Mouse (Mus musculus) spleen, adult 12 weeks (tissue): ENCODE measurements around the gene Foxk1.

ENCODE experiments used
- DNase-seq: peaks from one replicate; pipeline ENCODE4 v3.0.0; 2022; ENCODE audit warnings: low spot score

Foxk1 gene

DNA sequence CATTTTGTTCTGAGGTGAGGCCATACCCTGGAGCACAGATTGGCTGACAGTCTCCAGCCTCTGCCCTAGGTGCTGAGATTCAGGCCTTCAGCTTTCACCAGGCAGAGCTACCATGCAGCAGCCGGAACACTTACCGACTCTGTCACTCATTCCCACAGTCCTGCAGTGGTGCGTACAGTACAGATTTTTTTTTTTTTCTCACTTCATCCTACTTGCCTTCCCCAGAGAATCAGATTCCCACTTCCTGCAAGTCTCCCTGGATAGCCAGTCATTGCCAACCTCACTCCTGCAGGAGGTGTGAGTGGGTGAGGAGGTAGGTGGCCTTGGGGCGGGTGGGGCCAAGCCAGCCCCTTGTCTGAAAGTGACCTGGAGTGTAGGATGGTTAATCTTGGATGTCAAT lies 19.0 kb downstream of the Foxk1 start:
- DNase-seq = no peak

DNA sequence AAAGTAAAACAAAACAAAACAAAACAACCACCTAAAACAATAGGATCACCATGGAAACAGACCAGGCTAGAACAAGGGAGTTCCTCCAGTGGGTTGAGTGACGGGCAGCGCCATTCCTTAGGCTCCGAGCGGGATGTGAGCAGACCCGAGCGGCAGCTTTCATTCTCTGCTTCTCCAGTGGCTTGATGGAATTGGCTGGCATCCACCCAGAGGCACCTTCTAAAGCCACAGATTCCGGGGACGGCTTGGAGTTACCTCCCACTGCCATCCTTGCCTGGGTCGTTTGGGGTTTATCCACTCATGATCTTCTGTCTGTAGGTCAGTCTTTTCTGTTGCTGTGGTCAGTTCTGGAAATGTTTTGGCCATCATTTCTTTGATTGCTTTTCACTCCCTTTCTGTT lies 19.6 kb downstream of the Foxk1 start:
- DNase-seq = no peak

DNA sequence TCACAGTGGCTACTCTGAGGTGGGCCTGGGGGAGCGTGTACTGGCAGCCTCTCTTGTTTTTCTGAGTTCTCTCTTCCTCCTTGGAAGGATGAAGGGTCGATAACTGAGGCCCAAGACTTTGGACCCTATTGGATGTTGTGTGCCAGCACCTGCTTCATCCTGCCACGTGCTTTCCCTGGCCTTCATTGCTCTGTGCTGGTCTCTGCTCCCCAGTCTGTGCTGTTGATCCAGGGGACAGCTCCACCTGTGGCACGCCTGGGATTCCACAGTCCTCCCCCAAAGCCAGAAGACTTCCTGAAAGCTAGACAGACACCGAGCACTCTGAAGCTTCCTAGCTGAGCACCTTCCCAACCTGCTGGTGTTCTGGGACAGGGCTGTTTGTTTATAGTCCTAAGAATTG lies 20.6 kb downstream of the Foxk1 start:
- DNase-seq = no peak

DNA sequence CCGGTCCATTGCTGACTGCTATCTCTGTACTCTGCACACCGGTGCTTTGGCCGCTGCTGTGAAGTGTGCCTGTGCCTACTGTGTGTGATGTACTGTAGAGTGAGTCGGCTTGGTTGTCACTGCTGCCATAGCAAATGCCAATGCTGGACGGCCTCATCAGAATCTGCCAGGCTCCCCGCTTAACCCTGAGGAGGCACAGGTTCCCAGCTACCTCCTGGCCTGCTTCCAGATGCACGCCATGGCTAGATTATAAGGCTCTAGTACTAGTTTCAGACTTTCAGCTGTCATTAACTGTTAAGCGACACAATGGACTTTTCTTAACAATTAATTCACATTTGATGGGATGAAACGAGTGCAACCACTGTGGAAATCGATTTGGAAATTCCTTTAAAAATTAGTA lies 21.8 kb downstream of the Foxk1 start:
- no peak for DNase-seq

DNA sequence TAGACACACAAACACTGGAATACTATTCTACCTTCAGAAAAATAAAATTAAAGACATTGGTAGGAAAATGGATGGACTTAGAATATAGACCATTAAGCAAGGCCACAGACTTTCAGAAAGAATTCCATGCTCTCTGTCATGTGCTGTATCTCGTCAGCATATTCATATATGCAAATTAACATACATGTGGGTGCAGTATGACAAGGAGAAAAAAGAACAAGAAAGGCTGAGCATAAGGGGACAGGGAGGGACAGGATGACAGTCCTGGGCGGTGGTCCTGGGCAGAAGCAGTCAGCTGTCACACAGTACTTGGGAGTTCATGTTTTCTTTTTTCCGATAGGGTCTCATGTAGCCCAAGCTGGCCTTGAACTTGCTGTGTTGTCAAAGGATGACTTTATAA lies 22.4 kb downstream of the Foxk1 start:
- no peak for DNase-seq

DNA sequence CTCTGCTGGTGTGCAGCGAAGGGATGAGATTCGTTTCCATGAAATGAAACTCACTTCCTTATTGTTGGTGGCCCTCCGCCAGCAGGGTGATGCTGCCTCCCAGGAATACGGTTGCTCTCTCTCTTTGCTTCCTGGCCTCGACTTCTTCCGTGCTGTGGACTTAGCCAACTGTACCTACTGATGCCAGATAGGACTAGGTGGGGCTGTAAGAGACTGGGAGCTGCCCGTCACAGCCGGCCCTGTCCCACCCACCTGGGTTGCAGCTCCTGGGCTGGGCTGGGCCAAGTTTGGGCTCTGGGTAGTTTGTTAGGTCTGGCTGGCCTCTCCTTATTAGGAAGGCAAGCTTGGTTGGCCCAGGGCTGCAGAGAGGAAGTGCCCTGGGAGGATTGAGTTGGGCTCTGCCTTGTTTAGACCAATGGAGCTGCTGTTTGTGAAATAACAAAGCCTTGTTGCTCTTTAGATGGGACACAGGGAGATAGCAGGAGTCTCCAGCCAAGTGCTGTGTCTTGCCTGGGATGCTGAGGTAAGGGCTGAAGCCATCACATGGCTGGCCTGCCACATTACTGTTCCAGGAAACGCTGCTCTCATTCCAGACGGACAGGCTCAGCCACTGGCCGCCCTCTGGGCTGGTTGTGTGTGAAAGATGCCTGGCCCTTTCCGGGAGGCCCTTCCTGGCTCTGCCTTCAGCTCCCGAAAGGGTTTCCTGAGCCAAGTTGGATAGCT lies 23.5 kb downstream of the Foxk1 start:
- no peak for DNase-seq

DNA sequence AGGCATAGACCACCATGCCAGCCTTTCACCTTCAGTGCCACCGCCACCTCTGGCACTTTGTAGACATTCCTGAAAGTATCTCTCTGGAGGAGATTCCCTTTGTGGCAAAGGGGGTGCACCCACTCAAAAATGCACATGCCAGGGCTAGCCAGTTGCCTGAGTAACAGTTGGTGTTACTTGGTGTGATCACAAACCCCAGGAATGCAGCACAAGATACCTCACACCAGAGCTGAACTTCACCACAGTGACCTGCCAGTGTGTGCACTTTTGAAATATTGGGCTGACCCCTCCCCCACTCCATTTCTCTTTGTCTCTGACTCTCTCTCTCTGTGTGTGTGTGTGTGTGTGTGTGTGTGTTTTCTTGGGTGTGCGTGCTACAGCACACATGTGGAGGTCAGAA lies 25.2 kb downstream of the Foxk1 start:
- DNase-seq = no peak

DNA sequence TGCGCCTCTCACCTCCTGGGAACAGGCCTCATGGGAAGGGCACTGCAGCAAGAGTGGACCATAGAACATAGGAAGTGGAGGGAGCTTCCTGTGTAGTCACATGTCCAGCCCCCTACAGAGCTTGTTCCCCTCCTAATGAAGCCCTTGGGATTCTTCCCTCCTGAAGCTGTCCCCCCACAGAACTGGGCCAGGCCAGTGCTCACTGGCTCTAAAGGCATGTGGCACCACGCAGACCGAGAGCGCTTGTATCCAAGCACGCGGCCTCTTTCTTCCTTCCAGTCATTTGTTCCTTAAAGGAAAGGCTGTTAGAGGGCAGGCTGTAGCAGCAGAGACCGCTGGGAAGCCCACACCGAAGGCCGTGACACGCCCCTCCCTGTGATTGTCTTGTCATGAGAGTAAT lies 26.6 kb downstream of the Foxk1 start:
- no peak for DNase-seq

DNA sequence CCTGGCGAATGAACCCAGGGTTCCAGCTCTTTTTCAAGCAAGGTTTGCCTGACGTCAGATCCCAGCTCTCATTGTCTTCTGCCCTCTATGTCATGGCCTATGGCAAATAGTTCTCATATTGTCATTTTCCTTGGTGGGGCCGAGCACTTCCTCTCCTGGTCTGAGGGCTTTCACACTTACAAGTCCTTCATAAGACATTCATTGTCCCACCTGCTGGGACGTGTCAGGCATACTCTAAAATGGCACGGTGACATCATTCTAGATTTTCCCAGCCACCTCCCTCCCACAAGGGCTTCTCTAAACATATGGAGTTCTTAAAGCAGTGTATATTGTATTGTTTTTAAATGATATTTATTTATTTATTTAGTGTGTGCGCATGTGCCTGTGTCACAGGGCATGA lies 27.4 kb downstream of the Foxk1 start:
- DNase-seq = no peak

DNA sequence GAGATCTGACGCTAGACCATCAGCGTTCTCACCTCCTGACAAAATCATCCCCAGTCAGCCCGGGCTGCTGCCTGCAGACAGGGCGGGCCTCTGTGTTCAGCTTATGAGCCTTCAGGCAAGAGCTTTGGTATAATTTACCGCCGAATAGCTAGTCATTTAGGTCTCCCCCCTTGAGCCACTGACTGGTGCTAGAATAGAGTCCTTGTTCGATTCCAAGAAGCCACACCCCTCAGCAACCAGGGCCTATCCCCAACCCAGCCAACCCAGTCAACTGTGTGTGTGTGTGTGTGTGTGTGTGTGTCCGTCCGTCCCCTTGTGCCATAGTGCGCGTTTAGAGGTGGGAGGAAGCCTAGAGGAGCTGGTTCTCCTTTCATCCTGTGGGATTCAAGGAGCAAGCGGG lies 29.7 kb downstream of the Foxk1 start:
- DNase-seq = no peak

DNA sequence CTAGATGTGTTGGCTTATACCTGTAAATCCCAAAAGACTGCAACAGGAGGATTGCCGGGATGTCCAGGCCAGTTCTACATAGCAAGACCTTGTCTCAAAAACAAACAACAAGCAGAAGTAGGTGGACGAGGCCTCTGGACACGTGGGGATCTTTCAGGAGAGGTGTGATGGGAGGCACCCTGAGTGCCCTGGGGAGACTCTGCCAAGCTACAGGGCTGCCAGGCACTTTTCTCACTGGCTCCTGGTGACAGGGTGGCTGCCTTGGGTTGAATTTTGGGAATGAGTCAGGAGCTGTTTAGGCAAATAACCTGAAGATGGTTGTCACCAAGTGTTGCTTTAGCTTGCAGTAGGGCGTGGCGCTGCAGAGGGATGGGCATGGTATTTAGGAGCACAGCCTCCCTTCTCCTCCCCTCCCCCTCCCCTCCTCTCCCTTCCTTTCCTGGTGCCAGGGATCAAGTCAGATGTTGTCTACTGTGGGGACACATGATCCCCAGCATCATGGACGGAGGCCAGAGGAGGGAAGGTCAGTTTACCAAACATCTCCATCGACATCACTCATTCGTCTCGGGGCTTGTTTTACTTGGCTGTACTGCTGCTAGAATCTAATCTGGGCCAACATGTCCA lies 30.6 kb downstream of the Foxk1 start:
- no peak for DNase-seq

DNA sequence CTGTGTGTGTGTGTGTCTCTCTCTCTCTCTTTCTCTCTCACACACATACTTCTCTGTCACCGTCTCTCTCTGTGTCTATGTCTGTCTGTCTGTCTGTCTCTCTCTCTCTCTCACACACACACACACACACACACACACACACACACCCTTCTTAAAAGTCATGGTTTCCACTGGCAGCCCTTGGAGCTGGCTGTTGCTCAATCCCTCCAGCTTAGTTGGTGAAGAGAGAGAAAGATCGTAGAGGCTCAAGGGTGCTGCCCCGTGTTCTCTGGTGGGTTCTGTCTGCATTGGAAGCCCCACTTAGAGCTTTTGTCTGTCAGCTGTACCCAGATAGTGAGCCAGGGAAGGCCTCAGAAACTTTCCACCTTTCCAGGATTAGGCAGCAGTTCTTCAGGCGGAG lies 31.4 kb downstream of the Foxk1 start:
- DNase-seq = no peak

DNA sequence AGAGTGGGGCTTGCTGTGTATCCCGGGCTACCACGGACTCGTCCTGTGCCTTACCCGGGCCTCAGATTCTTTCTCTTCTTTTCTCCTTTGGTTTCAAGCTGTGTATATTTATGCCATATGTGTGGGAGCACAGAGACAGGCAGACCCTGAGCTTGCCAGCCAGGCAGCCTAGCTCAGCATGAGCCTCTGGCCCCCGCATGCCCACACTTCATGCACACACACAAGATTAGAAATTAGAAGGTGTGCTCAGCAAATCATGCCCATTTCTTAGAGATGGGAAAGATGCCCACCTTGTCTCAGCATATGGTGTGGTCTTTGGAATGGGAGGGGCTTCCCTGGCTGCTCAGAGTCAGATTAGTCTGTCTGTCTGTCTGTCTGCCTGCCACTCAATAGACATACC lies 32.8 kb downstream of the Foxk1 start:
- no peak for DNase-seq

DNA sequence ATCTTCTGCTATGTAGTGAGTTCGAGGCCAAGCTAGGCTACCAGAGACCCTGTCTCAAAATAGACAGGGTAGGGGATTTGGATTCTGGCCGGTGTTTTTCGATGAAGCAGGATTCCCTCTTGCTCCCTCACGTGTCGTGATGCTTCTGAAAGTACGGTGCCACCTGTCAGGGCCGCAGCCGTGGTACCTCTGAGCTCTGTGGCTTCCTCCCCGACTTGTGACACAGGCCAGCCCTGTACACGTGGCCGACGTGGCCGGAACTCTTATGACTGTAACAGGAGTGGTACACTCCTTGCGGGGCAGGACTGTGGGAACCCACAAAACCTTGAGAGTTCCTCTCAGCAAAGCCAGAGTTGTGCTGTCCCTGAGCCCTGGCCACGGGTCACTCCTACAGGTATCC lies 34.4 kb downstream of the Foxk1 start:
- DNase-seq = no peak

DNA sequence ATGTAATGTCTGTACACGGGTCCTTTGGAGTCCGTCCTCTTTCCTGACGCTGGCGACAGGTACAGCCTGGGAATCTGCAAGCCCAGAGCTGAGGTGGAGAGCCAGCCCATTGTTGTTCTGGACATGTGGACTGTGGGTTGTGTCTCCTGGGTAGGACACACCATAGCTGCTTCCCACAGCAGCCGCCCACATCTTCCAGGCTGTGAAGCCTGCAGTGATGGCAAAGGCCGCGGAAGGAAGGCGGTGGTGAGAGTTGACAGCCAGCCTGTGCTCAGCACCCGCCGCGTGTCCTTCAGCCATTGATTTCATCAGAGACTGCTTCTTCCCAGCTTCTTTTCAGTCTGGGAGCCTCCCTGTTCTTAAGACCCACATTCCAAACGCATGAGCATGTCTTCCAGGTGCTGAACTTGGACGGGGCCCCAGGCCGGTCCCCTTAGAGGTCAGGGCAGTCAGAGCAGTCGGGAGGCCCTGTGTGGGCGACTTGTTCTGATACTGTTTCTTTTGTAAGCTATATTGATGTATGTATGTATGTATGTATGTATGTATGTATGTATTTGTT lies 37.2 kb downstream of the Foxk1 start:
- no peak for DNase-seq

DNA sequence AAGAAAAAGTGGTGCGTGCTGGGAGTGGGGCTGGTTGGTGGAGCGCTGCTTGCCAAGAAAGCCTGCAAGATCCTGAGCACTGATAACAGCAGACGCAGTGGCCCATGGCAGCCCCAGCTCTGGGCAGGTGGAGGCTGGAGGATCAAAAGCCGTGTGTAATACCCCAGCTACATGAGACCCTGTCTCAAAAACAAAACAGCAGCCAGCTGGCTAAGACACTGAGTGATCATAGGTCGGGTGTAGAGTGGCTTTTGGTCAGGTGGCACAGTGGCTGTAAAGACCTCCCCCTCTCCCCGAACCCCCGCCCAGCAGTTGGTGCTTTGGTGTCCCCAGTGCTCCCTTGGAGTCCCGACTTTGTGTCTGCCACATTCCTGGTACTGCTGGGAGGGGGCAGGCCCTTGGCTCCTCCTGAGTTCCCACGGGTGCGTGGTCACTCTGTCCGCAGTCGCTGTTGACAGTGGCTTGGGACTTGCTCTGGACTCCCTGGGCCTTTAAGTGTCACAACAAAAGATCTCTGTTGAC lies 38.7 kb downstream of the Foxk1 start:
- peak; percentile 15 for DNase-seq

DNA sequence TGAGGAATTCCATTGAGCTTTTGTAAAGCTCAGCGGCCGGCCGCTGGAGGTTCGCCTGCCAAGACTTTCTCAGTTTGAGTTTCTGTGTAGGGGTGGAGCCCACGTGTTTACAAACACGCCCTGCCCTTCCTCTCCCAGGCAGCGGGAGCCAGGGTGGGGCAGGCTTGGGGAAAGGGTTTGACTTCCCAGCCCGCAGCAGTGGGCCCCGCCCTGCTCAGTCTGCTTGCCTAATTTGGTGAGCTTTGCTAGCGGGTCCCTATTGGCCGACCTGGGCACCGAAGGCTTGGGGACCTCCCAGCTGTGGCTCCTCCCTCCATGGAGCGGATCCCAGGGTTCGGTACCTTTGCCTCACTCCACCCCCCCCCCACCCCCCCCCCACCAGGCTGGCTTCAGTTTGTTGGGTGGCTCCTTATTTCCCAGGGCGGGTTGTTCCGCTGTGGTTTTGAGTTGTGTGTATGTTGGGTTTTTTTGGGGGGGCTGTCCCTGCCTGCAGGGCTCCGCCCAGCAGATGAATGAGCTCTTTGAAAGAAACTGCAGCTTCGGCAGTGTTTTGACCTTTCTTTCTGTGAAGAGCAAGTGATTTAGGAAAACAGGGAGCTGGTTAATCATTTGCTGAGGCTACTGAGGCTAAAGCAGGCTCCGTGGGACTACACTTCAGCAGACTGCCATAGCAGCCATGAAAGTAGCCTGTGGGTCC lies 39.3 kb downstream of the Foxk1 start:
- DNase-seq = peak; percentile 80

DNA sequence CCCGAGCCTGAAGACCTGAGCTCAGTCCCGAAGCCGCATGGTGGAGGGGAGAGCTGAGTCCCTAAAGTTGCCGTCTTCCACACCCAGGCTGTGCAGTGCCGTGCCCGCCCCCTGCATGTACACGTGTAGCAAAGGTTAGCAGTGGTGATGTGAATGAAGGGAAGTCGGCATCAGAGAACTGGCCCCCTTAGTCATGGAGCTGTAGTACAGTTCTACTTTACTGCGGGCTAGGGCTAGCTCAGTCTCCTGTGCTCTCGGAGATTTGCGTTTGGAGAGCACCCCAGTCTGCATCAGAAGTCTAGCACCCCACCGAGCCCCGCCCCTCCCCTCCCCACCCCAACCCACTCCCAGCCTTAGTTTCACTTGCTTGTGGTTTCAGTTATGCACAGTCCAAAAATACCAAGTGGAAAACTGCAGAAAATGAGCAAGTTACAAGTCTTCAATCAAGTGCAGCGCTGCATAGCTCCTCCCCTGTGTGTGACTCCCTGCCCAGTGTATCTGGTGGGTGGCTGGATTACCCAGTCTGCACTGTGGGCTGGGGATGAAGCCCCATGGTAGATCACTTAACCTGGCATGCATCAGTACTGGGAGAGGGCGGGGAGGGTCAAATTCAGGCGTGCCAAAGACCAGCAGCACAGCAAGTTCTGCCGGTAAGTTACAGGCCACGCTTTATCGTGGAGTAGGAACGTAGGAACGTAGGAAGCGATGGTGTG lies 40.2 kb downstream of the Foxk1 start:
- DNase-seq = peak; percentile 19

DNA sequence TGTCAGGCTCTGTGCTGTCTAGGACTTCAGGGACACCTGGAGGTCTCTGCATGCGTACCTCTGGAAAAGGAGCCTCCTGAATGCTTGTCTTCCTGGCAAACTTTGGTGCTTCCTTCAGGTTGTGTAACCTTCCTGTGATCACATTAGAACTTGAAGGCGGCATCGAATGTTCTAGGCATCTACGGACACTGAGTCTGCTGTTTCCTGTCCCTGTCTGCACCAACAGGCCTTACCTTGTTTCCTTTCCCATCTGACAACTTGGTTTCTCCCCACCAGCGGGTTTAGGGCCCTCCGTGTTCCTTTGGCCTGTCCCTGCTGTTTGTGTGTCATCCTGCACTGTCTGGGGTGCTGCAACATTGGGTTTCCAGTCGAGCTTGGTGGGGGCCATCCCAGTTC lies 40.7 kb downstream of the Foxk1 start:
- no peak for DNase-seq

DNA sequence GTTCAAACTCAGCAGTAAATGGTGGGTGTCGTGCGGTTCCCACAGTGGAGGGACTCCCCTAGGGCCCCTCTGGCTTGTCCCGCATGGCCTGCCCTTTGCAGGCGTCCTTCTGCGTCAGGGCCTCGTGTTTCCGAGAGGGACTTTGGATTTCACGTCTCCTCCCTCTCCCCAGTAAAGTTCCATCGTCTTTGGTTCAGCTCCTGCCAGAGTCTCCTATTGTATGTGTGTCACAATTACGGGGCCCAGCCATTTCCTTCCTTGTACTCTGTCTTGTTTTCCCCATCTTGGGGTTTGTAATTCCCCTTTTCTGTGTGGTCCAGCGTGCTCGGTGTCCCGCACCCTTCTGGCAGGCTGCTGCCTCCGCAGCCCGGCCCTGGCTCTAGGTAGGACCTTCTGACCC lies 42.2 kb downstream of the Foxk1 start:
- no peak for DNase-seq

DNA sequence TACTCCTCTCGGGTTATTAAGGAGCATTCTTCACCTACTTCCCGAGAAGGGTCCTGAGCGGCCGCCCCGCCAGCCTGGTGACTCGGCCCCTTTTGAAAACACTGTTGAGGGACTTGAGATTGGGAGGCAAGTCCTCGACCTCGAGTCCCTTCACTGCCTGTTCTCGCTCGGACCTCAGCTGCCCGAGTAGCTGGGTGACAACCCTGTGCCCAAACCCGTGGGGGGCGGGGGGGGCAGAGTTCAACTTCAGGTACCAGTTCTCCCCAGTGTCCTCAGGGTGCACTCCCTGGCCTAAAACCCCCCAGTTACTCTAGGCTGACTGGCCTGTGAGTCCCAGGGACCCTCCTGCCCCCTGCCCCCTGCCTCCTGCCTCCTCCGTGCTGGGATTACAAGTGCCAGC lies 42.7 kb downstream of the Foxk1 start:
- no peak for DNase-seq

DNA sequence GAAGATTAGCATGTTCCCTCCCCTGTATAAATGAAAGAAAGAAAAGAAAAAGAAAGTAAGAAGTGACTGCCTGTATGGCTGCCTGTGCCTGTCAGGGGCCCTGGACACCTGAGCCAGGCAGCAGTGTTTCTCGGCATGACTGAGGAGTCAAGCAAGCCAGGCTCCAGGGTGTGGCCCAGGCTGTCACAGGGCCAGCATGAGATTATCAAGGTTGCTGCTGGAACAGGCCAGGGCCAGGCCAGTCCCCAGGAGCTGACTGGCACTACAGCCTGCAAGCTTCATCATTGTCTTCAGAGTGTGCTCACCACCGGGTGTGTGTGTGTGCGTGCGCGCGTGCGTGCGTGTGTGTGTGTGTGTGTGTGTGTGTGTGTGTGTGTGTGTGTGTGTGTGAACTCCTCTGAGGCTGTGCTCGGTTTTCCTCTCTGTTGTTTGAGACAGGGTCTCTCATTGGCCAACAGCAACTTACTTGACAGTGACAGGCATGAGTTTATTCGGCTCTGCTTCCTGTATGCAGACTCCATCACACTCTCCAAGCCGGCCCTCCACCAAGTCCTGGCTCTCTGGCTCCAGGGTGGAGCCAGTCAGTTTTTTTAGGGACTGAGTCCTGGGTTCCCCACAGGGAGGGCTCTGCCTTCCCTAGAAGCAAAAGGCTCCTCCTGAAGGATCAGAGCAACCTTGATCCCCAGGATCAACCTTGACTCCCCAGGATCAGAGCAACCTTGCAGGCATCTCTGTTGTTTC lies 43.7 kb downstream of the Foxk1 start:
- peak; percentile 42 for DNase-seq
